Mouse (Mus musculus) liver, adult 2 months (tissue): ENCODE measurements around the gene Foxe1. TPM values are rescaled to one million over a fixed set of nuclear protein-coding genes. Genes with fewer than 3 reads are reported as not detected.

Experiments used
- DNase-seq: peaks from one replicate; pipeline ENCODE4 v3.0.0-alpha.2; 2011; ENCODE audit warnings: low read depth, low spot score; ENCODE audit errors: extremely low read depth
- H3K27ac ChIP-seq: fragments of 200-500 bp; replicated peaks from 2 replicates; pipeline ENCODE4 v1.5.1; 2012; ENCODE audit warnings: low read depth, mild to moderate bottlenecking, control low read depth, inconsistent platforms, low read length; ENCODE audit not compliant: insufficient read depth
- H3K27me3 ChIP-seq: fragments of 200-500 bp; 2 replicates; pipeline ENCODE4 v1.6.1; 2012; ENCODE audit warnings: mild to moderate bottlenecking, moderate library complexity, low read length, inconsistent platforms; ENCODE audit not compliant: control insufficient read depth, insufficient read depth
- H3K36me3 ChIP-seq: fragments of 200-500 bp; 2 replicates; pipeline ENCODE4 v1.6.1; 2012; ENCODE audit warnings: low read length, inconsistent platforms; ENCODE audit not compliant: control insufficient read depth, insufficient read depth
- H3K4me1 ChIP-seq: fragments of 200-500 bp; 2 replicates; pipeline ENCODE4 v1.6.1; 2011; ENCODE audit warnings: low read length; ENCODE audit not compliant: control insufficient read depth, insufficient read depth
- H3K4me3 ChIP-seq: fragments of 200-500 bp; 2 replicates; pipeline ENCODE4 v1.5.1; 2011; ENCODE audit warnings: low read depth, mild to moderate bottlenecking, control low read depth, low read length, moderate library complexity; ENCODE audit not compliant: insufficient read depth
- H3K79me2 ChIP-seq: fragments of 200-500 bp; 2 replicates; pipeline ENCODE4 v1.6.1; 2012; ENCODE audit warnings: inconsistent platforms, mild to moderate bottlenecking, low read length, moderate library complexity; ENCODE audit not compliant: control insufficient read depth, insufficient read depth
- H3K9ac ChIP-seq: fragments of 200-500 bp; 2 replicates; pipeline ENCODE4 v1.6.1; 2012; ENCODE audit warnings: low read depth, mild to moderate bottlenecking, control low read depth, inconsistent platforms, low read length
- CTCF ChIP-seq: fragments of 200-500 bp; IDR thresholded peaks from 2 replicates; pipeline ENCODE4 v1.5.1; 2011; ENCODE audit warnings: low read depth, low read length, control low read depth
- POLR2A ChIP-seq: fragments of 200-500 bp; IDR thresholded peaks from 2 replicates; pipeline ENCODE4 v1.6.1; 2011; ENCODE audit warnings: low read length, control low read depth; ENCODE audit not compliant: insufficient read depth; ENCODE audit errors: extremely low read depth
- WGBS: fragments of 180-500 bp; shearing (Covaris S2); methylation state at CpG from one replicate; pipeline ENCODE4 v1.1.7; 2018; 5-methylcytosine and 5-hydroxymethylcytosine counted together
- polyA plus RNA-seq: library from polyadenylated mRNA; depleted of rRNA; stranded (reverse); fragments of >200 nt; gene quantifications from 2 replicates; pipeline ENCODE4 v1.2.3, GENCODE M21; 2012
- total RNA-seq: library from RNA; depleted of rRNA; stranded (reverse); fragments of >200 nt; gene quantifications from 2 replicates; pipeline ENCODE4 v1.2.3, GENCODE M21; 2014

Gene Foxe1
- total and polyA plus RNA-seq, 2 experiments = 0.04 TPM; not detected in 1

DNA sequence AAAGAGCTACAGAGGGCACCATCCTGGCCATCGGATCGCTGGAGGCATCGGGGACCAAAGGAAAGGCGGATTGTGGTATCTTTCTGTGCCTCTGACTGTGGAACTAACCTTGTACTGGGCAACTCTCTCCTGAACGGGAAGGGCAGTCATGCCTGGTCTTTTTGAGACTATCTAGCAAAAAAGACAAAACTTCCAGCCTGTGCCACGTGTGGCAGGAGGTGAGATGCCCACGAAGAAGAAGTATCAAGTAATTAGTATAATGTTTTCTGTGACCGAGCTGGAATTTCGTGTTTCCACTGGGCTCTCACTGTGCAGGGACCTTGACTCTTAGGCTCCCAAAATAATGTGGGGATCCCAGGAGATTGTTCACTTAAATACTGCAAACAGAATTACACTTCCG is 4.4 kb upstream of the Foxe1 start:
- 27% methylated on average over 10 of the region's 10 CpGs for WGBS
- no peaks in the 10 kb centered on the region for H3K79me2 ChIP-seq
- no peak overlapping the region for H3K4me3 ChIP-seq
- H3K9ac ChIP-seq = no peak overlapping the region
- no peaks in the 10 kb centered on the region for H3K36me3 ChIP-seq
- DNase-seq = no peak
- H3K27me3 ChIP-seq = peaks cover 23% of the 10 kb centered on the region
- TF ChIP-seq CTCF (no peak), POLR2A (no peak)
- no peak overlapping the region for H3K27ac ChIP-seq
- no peaks in the 10 kb centered on the region for H3K4me1 ChIP-seq

DNA sequence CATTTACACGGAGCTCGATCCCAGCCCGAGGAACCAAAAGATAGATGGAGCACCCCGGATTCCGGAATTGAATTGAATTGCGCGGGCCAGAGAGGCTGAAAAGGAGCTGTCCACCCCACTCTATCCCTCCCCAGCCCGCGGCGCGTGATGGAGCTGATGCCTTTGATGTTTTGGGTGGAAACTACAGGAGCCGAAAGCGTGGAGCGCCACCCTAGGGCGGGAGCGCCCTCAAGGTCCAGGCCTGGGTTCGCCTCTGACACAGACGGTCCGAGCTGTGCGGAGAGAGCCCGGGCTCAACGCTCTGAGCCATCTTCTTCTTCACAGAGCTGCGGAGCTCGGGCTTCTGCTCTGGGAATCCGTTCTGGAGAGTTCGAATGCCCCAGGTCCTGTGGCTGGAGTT is 3.8 kb upstream of the Foxe1 start:
- TF ChIP-seq POLR2A = no peak
- TF ChIP-seq CTCF = no peak
- WGBS = 3% methylated on average over 26 of the region's 26 CpGs
- H3K27me3 ChIP-seq = peaks cover 28% of the 10 kb centered on the region

DNA sequence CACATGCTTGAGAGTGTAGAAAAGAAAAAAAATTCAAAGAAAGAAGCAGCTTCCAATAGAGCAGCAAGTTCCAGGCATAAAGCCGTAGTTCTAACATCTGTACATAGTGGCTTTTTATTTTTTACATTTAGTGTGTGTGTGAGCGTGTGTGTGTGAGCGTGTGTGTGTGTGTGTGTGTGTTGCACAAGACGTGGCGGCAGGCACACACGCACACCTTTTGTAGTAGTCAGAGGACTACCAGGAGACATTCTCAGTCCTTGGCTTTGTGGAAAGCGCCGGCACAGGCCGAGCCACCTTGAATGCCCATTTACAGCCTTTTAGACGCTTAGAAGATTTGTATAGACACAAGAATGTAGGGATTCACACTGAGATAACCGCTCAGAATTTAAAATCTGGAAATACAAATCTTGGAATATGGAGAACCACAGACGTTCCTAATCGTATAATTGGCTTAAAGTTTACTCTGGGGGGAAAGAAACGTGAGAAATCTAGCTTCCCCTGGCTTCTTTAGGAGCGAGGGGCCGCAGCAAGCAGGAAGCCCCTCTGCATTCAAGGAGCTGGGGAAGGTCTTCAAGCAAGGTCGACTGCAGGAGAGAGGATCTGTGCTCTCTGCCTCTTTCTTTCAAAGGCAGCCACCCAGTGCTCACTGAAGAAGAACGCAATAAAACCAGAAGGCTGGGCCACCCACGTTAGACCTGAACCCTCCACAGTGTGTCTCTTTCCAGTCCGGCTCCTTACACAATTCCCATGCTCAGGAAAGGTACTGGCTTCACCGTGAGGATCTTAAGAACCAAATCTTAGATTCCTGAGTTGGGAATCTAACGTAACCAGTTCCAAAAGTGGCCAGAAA is 1.4 kb upstream of the Foxe1 start:
- Histone ChIP-seq H3K27ac (no peak overlapping the region), H3K79me2 (no peaks in the 10 kb centered on the region), H3K4me3 (no peak overlapping the region), H3K4me1 (no peaks in the 10 kb centered on the region), H3K36me3 (no peaks in the 10 kb centered on the region), H3K27me3 (peaks cover 38% of the 10 kb centered on the region), H3K9ac (no peak overlapping the region)
- WGBS = 22% methylated on average over 22 of the region's 22 CpGs
- no peak for DNase-seq
- TF ChIP-seq POLR2A (no peak), CTCF (no peak)

More for the DNA sequence above, 3.8 kb upstream of the Foxe1 start:
- H3K4me1 ChIP-seq = no peaks in the 10 kb centered on the region
- no peak overlapping the region for H3K27ac ChIP-seq
- no peaks in the 10 kb centered on the region for H3K79me2 ChIP-seq
- no peak overlapping the region for H3K4me3 ChIP-seq
- H3K9ac ChIP-seq = no peak overlapping the region
- no peaks in the 10 kb centered on the region for H3K36me3 ChIP-seq
- DNase-seq = no peak

DNA sequence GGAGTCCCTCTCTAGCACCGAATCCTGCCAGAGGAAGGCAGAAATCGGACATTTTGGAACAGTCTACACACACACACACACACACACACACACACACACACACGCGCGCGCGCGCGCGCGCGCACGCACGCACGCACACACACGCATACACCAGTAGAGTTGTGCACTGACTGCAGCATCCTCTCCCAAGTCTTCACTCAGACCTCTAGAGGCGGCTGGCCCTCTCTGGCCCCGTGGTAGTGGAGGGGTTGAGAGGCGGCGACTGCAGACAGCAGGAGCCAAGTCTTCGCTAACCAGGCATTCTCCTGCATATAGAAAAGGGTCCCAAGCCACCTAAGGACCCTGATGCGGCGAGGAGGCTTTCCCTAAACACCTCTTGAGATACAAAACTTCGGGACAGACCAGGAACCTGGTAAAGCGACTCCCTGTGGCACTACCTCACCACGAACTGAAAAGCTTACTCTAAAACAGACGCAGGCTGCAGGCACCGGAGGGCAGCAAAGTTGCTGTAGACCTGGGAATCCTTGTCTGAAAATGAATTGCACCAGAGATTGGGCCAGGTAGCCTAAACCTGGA is 610 bp upstream of the Foxe1 start:
- TF ChIP-seq POLR2A (no peak), CTCF (no peak)
- Histone ChIP-seq H3K4me3 (no peak overlapping the region), H3K79me2 (no peaks in the 10 kb centered on the region), H3K36me3 (no peaks in the 10 kb centered on the region), H3K4me1 (no peaks in the 10 kb centered on the region), H3K27ac (no peak overlapping the region), H3K27me3 (peaks cover 39% of the 10 kb centered on the region), H3K9ac (no peak overlapping the region)
- no peak for DNase-seq
- 2% methylated on average over 28 of the region's 28 CpGs for WGBS

DNA sequence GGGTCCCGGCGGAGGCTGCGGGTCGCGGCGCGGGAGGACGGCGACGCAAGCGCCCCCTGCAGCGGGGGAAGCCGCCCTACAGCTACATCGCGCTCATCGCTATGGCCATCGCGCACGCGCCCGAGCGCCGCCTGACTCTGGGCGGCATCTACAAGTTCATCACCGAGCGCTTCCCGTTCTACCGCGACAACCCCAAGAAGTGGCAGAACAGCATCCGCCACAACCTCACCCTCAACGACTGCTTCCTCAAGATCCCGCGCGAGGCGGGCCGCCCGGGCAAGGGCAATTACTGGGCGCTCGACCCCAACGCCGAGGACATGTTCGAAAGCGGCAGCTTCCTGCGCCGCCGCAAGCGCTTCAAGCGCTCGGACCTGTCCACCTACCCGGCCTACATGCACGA is 879 bp downstream of the Foxe1 start:
- Histone ChIP-seq H3K9ac (no peak overlapping the region), H3K4me3 (peak overlapping the region; percentile 41; the same call in 1 of the 2 replicates), H3K36me3 (no peaks in the 10 kb centered on the region), H3K79me2 (no peaks in the 10 kb centered on the region), H3K27ac (no peak overlapping the region), H3K4me1 (no peaks in the 10 kb centered on the region), H3K27me3 (peaks cover 36% of the 10 kb centered on the region)
- no peak for TF ChIP-seq POLR2A
- TF ChIP-seq CTCF = no peak
- DNase-seq = no peak
- 3% methylated on average over 51 of the region's 51 CpGs for WGBS
